Mouse (Mus musculus) frontal cortex, postnatal 36 days (tissue): ENCODE measurements at regions not wholly inside any gene's neighbourhood (a gene's known extent, or its start where the extent isn't known, plus 50 kb on each side); places are given as distances from the start of the nearest gene placed in this dataset.

Experiments used
- DNase-seq, 2 experiments: peaks; one replicate each; pipeline ENCODE4 v3.0.0; 2022; ENCODE audit warnings: low spot score in 2 of 2

GRCm38 (mm10) chr15:36719241-36719640 lies 288.3 kb downstream of the Zfp706 start:
- no peak for DNase-seq

DNA sequence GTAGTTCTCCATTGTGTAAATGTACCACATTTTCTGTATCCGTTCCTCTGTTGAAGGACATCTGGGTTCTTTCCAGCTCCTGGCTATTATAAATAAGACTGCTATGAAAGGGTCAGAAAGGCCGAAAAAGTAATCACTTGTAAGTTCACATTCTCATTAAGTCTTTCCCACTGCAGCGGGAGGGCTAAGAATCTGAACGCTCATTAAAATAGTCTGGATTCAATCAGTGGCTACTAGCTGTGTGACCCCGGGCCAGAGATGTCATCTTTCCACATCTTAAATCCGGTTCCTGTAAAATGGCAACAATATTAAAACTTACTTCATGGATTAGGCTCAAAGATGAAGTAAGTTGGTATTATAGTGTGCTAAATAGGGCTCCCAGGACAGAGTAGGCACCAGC lies 289.7 kb downstream of the Zfp706 start:
- no peak for DNase-seq

- no peak for DNase-seq
Measured at GRCm38 (mm10) chr15:36716686-36717038, 290.9 kb downstream of the Zfp706 start.

GRCm38 (mm10) chr15:36715745-36716685 lies 291.6 kb downstream of the Zfp706 start:
- DNase-seq = peak; percentile 72 to 88

DNA sequence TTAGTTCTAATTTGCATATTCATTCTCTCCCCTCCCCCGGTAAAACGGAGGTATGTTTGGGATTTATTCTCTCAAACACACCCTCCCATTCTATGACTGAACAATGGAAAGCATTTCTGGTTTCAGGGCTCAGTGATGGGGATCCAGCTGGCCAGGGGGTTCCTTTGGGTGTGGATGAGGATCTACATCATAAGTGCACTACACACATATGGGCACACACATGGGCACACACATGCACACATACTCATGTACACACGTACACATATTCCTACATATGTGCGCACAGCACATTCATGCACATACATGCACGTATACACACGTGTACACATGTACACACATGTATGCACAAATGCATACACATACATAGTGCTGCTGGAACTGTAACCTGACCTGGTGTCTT lies 292.4 kb downstream of the Zfp706 start:
- no peak for DNase-seq

- DNase-seq = no peak
Measured at GRCm38 (mm10) chr15:36709788-36710187, 297.8 kb downstream of the Zfp706 start.

GRCm38 (mm10) chr15:36708471-36708870 lies 299.1 kb downstream of the Zfp706 start:
- DNase-seq = peak; percentile 69 to 82

DNA sequence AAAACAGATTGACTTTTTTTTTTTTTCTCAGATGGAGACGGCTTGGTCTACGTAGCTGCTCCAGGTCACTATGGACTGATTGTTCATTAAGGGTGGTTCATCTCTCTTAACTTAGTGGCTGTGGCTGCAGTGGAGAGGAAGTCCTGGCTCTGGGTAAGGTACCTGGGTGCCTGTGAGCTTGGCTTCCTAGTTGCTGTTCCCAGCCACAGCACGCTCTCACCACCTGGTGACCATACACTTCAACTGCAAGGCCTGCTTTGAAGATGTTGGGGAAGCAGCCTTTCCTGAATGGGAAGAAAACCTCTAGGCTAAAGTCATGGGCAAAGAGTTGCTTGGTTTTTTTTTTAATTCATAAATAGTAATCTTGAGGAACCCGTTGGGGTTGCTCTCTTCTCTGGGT lies 301.6 kb downstream of the Zfp706 start:
- DNase-seq = peak; percentile 28 to 61

DNA sequence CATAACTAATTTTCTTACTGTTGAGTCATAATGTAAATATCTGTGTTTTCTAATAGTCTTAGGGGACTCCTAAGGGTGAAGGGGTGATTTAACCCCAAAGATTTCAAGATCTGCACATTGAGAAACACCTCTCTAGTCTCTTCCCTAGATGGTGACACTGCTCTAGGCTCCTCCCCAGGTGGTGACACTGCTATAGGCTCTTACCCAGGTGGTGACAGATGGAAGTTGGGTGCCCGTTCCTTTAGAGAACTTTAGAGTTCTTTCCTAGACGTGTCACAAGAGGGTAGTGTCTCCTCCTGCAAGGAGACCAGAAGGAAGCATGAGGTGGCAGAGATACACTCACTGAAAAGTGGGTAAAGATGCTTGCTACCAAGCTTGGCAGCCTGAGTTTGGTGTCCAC lies 302.2 kb downstream of the Zfp706 start:
- DNase-seq = no peak

DNA sequence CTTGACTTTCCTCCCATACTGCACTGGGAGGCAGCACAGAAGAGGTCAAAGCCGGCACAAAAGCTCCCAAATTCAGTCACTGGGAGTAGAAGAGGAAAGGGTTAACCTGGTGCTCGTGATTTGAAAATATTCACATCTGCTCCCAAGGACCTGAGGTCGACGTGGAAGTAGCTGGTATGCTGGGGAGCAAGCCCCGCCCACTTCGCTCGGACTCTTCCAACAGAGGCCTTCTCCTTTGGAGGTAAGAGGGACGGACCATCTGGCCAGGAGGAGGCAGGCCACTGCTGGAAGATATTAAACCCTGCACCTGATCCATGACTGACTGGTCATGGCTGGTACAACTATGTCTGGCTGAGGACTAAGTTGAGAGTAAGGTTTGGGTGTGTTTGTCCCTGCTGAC lies 305.7 kb downstream of the Zfp706 start:
- no peak for DNase-seq

DNA sequence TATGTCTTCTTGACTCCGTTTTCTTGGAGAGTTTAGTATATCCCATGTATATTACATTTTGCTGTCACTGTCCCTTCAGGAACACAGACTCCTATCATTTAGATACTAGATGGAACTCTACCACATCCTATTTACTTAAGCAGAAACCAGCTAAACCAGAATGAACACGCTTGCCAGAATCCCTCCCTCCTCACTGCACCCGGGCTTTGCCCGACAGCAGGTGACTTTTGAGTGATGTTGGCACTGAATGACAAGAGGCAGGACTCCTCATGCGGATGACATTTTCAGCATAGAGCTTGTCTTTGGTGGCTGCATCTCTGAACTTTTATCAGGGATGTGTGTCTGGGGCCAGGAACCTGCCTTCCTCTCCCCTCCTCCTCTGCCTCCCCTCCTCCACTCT lies 307.4 kb downstream of the Zfp706 start:
- DNase-seq = no peak

GRCm38 (mm10) chr15:36695199-36696129 lies 312.1 kb downstream of the Zfp706 start:
- peak; percentile 11 to 41 for DNase-seq

GRCm38 (mm10) chr15:36691002-36691652 lies 316.4 kb downstream of the Zfp706 start:
- DNase-seq = no peak

DNA sequence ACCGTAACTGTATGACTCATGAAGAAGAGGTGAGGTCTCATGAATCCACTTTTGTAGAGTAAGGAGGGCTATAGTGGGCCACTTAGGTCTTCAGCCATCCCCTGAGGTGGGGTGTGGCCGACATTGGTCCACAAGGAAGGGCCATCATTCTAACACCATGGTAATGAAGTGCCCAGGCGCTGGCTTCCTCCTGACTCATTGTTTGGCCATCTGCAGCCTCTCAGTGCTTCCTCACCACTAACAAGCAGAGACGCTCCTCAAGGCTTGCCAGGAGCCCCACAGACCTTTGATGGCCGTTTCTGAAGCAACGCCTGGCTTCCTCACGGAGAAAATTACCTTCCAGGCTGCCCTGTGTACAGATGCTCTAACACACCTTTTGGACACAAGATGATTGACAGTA lies 317.7 kb downstream of the Zfp706 start:
- DNase-seq = no peak

DNA sequence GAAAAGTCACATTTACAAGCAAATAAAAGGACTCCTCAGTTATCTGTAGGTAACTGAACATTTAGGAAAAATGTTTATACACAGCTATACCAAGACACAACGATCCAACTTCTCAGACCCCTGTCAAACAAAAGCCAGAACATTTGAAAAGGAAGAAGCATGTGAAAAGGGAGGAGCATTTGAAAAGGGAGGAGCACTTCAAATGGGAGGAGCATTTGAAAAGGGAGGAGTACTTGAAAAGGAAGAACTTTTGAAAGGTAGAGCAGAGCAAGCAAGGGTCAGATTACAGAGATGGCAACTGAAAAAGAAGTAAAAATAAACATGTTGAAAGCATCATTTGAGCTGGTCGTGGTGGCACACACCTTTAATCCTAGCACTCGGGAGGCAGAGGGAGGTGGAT lies 318.3 kb downstream of the Zfp706 start:
- DNase-seq = no peak

- no peak for DNase-seq
Measured at GRCm38 (mm10) chr15:36688051-36688754, 319.4 kb downstream of the Zfp706 start.

DNA sequence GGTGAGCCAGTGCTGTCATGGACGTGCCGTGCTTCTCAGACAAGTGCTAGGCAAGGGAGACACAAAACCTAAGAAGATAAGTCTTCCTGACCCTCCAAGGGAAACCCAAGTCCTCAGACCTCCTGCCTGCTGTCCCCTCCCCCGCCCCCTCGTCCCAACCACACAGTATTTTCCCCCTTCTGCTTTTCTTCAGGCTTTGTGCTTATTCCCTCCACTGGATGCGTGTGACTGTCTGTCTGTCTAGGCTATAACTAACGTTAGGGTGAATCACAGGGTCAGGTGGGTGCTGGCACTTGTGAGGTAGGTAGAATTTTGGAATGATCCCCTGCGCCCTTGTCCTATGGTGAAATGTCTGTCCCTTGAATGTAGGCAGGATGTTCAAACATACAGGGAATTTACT lies 322.9 kb downstream of the Zfp706 start:
- no peak for DNase-seq

- no peak for DNase-seq
Measured at GRCm38 (mm10) chr15:36682832-36683231, 324.7 kb downstream of the Zfp706 start.

DNA sequence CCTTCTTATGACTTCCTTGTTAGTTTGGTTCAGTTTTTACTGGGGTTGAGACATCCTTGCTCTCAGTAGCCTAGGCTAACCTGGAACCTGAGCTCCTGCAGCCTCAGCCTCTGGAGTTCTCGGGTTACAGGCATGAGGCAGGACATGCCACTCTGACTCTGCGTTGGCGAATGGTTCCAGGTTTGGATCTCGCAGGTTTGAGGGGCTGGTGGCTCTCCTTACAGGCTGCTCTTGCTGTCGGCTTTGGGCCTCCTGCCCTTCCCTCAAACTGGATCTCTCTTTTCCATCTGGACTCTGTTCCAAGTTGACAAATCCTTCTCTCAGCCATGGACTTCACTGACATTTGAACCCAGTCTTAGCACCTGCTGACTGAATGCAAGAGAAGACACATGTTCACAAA lies 325.4 kb downstream of the Zfp706 start:
- no peak for DNase-seq

DNA sequence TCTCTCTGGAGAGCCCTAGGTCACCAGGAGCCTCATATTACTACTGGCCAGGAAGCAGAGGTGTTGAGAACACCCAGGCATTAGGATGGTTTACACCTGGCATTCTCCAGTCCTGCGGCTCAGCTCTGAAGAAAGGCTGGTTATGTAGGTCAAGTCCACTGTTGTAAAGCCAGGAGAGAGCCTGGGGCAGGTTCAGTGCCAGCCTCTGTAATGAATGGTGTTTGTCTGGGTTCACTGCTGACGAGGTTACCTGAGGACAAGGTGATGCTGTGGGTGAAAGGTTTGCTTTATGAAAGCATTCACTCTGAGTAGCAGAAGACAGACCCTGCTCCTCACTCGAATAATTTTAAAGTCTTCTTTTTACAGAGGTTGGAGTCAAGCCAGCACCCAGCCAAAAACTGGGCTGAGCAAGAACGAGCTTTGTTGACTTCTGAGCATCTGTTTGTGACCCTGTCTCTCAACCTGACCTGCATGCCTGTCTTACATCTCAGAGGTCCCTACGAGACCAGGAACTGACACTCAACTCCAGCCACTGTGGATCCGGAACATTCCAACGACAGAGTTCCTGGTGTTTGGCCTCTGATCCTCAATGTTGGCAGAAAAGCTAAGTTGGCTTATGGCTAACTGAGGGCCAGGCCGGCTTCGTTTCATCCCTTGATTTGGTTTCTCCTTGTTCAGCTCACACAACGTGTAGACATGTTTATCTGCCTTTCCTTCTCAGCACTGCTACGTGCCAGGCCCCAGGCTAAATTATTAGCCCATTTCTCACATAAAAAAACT lies 327.0 kb downstream of the Zfp706 start:
- DNase-seq = no peak

GRCm38 (mm10) chr15:36679577-36679976 lies 328.0 kb downstream of the Zfp706 start:
- no peak for DNase-seq
